Mouse (Mus musculus): ENCODE results near the gene Gng12. TPM values are rescaled to one million over a fixed set of nuclear protein-coding genes. Genes with fewer than 3 reads are reported as not detected.

The Gng12 gene
- polyA plus RNA-seq, 1 experiment from 2014 or later, result 27.8 TPM

DNA sequence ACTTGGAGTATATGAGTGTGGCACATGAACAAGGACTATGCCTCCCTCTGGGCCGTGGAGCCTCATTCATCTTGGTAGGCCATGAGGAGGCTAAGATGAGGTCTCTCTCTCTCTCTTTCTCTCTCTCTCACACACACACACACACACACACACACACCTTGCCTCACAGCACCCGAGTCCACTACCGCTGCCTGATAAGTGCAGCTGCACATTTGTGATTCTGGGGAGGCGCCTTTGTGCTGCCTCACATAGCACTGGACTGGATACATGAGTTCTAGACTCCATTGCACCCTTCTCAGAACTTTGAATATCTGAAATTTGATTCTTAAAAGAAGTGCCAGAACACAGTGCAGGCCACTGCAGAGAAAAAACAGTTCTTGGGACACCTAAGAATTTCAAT, 79.3 kb downstream of the Gng12 start:
- DNase-seq (ENCODE audit: low spot score) (no peak), ATAC-seq (no peak)
- Histone ChIP-seq H3K9me3 (replicated peaks; ENCODE audit: control insufficient read depth, low read length) (no peaks in the 10 kb centered on the region), H3K4me2 (ENCODE audit: low read length) (no peak overlapping the region), H3K4me3 (ENCODE audit: low read depth, low read length) (no peak overlapping the region), H3K27ac (ENCODE audit: low read depth, low read length) (no peak overlapping the region), H3K27me3 (replicated peaks; ENCODE audit: control insufficient read depth, insufficient read depth, low read length) (no peaks in the 10 kb centered on the region), H3K4me1 (ENCODE audit: control insufficient read depth, insufficient read depth, low read length) (no peaks in the 10 kb centered on the region), H3K36me3 (ENCODE audit: control insufficient read depth, insufficient read depth, low read length) (no peaks in the 10 kb centered on the region), H3K9ac (ENCODE audit: low read length) (no peak overlapping the region)
- 93% methylated on average over 4 of the region's 4 CpGs for WGBS

DNA sequence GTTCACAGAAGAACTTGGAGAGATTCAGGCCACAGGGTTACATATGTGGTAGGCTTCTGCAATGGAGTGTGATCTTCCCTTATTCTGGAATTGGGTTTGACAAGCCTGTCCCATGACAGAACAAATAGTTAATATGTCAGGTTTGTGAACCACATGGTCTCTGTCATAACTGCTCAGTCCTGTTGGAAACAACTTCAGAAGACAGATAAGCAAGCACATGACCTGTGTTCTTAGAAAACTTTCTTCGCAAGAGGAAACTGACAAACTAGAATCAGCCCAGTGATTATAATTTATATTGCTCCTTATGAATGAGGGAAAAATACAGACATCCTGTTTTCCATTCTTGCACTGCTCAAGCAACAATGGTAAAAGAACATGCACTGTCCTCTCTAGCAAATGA, 83.0 kb downstream of the Gng12 start:
- Histone ChIP-seq H3K9ac (ENCODE audit: low read length) (no peak overlapping the region), H3K4me2 (ENCODE audit: low read length) (no peak overlapping the region), H3K4me3 (ENCODE audit: low read depth, low read length) (no peak overlapping the region), H3K4me1 (ENCODE audit: control insufficient read depth, insufficient read depth, low read length) (no peaks in the 10 kb centered on the region), H3K27ac (ENCODE audit: low read depth, low read length) (no peak overlapping the region), H3K36me3 (ENCODE audit: control insufficient read depth, insufficient read depth, low read length) (no peaks in the 10 kb centered on the region), H3K9me3 (replicated peaks; ENCODE audit: control insufficient read depth, low read length) (no peaks in the 10 kb centered on the region), H3K27me3 (replicated peaks; ENCODE audit: control insufficient read depth, insufficient read depth, low read length) (no peaks in the 10 kb centered on the region)
- ATAC-seq (no peak), DNase-seq (ENCODE audit: low spot score) (no peak)
- WGBS, result 100% methylated on average over 1 of the region's 1 CpGs

DNA sequence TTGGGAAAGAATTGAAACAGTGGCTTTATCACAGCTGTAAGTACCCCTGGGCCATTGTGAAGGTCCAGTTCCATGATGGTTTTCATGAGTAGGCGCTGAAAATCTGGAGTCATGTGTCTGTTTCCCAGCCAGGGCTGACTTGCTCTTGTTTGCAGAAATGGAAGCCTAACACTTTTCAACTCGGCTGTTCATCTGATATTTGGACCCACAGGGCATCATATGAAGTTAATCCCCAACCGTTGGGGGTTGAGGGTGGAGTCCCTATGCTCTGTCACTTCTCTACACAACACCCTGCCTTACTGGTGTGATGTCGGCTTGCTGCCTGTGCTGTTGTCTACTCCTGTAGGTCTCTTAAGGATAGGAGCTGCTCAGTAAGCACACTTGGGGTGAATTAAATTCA, 83.8 kb downstream of the Gng12 start:
- Histone ChIP-seq H3K4me2 (ENCODE audit: low read length) (no peak overlapping the region), H3K4me3 (ENCODE audit: low read depth, low read length) (no peak overlapping the region), H3K9ac (ENCODE audit: low read length) (no peak overlapping the region), H3K27me3 (replicated peaks; ENCODE audit: control insufficient read depth, insufficient read depth, low read length) (no peaks in the 10 kb centered on the region), H3K27ac (ENCODE audit: low read depth, low read length) (no peak overlapping the region), H3K4me1 (ENCODE audit: control insufficient read depth, insufficient read depth, low read length) (no peaks in the 10 kb centered on the region), H3K36me3 (ENCODE audit: control insufficient read depth, insufficient read depth, low read length) (no peaks in the 10 kb centered on the region), H3K9me3 (replicated peaks; ENCODE audit: control insufficient read depth, low read length) (no peaks in the 10 kb centered on the region)
- DNase-seq (ENCODE audit: low spot score) (no peak), ATAC-seq (no peak)
- 85% methylated on average over 4 of the region's 4 CpGs for WGBS

DNA sequence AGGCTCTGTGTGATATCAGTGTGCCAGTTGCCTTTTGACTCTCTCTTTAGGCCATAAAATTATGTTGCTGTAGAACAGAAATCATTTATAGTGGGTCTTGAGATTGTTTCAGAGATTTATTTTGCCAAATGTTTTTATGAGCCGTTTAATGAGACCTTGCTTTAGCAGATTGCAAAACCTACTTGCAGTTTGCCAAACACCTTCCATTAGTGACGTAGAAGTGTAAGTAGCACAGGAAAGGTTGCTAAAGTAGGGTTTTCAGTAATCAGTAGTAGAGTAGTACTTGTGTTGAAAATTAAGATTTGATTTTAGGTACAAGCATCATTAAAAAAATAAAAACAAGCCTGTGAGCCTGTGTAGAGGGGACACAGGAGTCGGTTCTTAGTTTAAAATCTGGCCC, 85.2 kb downstream of the Gng12 start:
- 93% methylated on average over 3 of the region's 3 CpGs for WGBS
- no peaks in the 10 kb centered on the region for H3K4me1 ChIP-seq (ENCODE audit: control insufficient read depth, insufficient read depth, low read length)
- no peak overlapping the region for H3K9ac ChIP-seq (ENCODE audit: low read length)
- H3K27me3 ChIP-seq (replicated peaks; ENCODE audit: control insufficient read depth, insufficient read depth, low read length), result no peaks in the 10 kb centered on the region
- H3K9me3 ChIP-seq (replicated peaks; ENCODE audit: control insufficient read depth, low read length), result no peaks in the 10 kb centered on the region
- ATAC-seq, result no peak
- H3K4me3 ChIP-seq (ENCODE audit: low read depth, low read length), result no peak overlapping the region
- DNase-seq (ENCODE audit: low spot score), result no peak
- H3K4me2 ChIP-seq (ENCODE audit: low read length), result no peak overlapping the region
- no peak overlapping the region for H3K27ac ChIP-seq (ENCODE audit: low read depth, low read length)
- H3K36me3 ChIP-seq (ENCODE audit: control insufficient read depth, insufficient read depth, low read length), result no peaks in the 10 kb centered on the region

DNA sequence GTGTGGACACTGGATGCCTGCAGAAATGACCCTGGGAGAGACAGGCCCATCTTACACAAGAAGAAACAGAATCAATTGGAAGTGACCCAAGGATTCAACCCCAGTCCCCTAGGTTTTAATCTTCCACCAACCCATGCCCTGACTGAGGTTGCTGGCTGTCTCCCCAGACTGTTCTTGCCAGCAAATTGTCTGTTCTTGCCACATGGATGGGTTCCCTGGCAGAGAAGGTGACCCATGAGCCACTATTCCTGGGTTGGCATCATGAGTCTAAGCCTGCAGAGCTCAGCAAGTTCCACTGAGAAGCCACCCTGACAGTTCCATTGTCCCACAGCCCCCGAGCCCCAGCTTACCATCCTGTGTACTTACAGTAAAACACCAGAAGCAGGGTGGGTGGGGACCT, 85.7 kb downstream of the Gng12 start:
- Histone ChIP-seq H3K4me1 (ENCODE audit: control insufficient read depth, insufficient read depth, low read length) (no peaks in the 10 kb centered on the region), H3K4me3 (ENCODE audit: low read depth, low read length) (no peak overlapping the region), H3K9me3 (replicated peaks; ENCODE audit: control insufficient read depth, low read length) (no peaks in the 10 kb centered on the region), H3K27ac (ENCODE audit: low read depth, low read length) (no peak overlapping the region), H3K27me3 (replicated peaks; ENCODE audit: control insufficient read depth, insufficient read depth, low read length) (no peaks in the 10 kb centered on the region), H3K9ac (ENCODE audit: low read length) (no peak overlapping the region), H3K36me3 (ENCODE audit: control insufficient read depth, insufficient read depth, low read length) (no peaks in the 10 kb centered on the region), H3K4me2 (ENCODE audit: low read length) (no peak overlapping the region)
- 68% methylated on average over 1 of the region's 1 CpGs for WGBS
- ATAC-seq (no peak), DNase-seq (ENCODE audit: low spot score) (no peak)

GRCm38 (mm10) chr6:66984079-66984478, 87.9 kb downstream of the Gng12 start:
- 88% methylated on average over 5 of the region's 5 CpGs for WGBS
- Histone ChIP-seq H3K27ac (ENCODE audit: low read depth, low read length) (no peak overlapping the region), H3K4me1 (ENCODE audit: control insufficient read depth, insufficient read depth, low read length) (no peaks in the 10 kb centered on the region), H3K4me2 (ENCODE audit: low read length) (no peak overlapping the region), H3K27me3 (replicated peaks; ENCODE audit: control insufficient read depth, insufficient read depth, low read length) (no peaks in the 10 kb centered on the region), H3K4me3 (ENCODE audit: low read depth, low read length) (no peak overlapping the region), H3K36me3 (ENCODE audit: control insufficient read depth, insufficient read depth, low read length) (no peaks in the 10 kb centered on the region), H3K9me3 (replicated peaks; ENCODE audit: control insufficient read depth, low read length) (no peaks in the 10 kb centered on the region), H3K9ac (ENCODE audit: low read length) (no peak overlapping the region)
- no peak for DNase-seq (ENCODE audit: low spot score)
- ATAC-seq, result no peak

DNA sequence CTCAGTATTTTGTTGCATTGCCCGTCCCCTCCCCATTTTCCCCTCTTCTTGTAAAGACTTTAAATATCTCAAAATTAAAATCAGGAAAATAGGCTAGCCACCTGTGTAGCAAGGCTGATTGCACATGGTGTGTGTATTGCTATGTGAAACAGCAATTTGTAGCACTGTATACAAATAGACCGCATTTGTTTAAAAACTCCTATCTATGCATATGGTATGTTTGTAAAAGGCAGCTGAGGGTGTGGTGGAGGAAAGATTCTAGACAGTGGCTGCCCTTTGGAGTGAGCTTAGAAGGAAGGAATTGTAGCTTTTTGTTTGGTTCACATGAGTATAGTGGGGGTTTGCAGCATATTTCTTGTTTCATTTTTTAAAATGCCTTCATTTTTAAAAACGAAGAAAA, 88.5 kb downstream of the Gng12 start:
- DNase-seq (ENCODE audit: low spot score), result no peak
- Histone ChIP-seq H3K4me3 (ENCODE audit: low read depth, low read length) (no peak overlapping the region), H3K9me3 (replicated peaks; ENCODE audit: control insufficient read depth, low read length) (no peaks in the 10 kb centered on the region), H3K27me3 (replicated peaks; ENCODE audit: control insufficient read depth, insufficient read depth, low read length) (no peaks in the 10 kb centered on the region), H3K27ac (ENCODE audit: low read depth, low read length) (no peak overlapping the region), H3K9ac (ENCODE audit: low read length) (no peak overlapping the region), H3K4me2 (ENCODE audit: low read length) (no peak overlapping the region), H3K36me3 (ENCODE audit: control insufficient read depth, insufficient read depth, low read length) (no peaks in the 10 kb centered on the region), H3K4me1 (ENCODE audit: control insufficient read depth, insufficient read depth, low read length) (no peaks in the 10 kb centered on the region)
- 96% methylated on average over 3 of the region's 3 CpGs for WGBS
- no peak for ATAC-seq

DNA sequence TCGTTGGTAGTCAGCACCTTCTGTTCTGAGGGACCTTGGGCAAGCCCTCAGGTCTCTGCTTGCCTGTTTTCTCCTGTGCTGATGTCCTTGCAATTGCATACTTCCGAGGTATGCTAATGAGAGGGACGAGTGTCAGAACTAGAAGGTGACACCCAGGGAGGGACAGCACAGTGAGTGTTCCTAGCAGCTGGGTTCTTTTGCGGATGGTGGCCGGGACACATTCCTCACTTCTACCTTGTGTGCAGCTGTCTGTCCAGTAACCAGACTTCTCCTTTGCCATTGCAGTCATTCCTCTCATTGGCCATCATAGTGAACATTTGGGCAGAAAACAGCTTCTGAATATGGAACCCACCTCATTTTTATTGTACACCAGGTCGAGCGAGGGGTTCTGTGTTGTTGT, 89.3 kb downstream of the Gng12 start:
- Histone ChIP-seq H3K4me3 (ENCODE audit: low read depth, low read length) (no peak overlapping the region), H3K27ac (ENCODE audit: low read depth, low read length) (no peak overlapping the region), H3K9ac (ENCODE audit: low read length) (no peak overlapping the region), H3K36me3 (ENCODE audit: control insufficient read depth, insufficient read depth, low read length) (no peaks in the 10 kb centered on the region), H3K9me3 (replicated peaks; ENCODE audit: control insufficient read depth, low read length) (no peaks in the 10 kb centered on the region), H3K4me2 (ENCODE audit: low read length) (no peak overlapping the region), H3K27me3 (replicated peaks; ENCODE audit: control insufficient read depth, insufficient read depth, low read length) (no peaks in the 10 kb centered on the region), H3K4me1 (ENCODE audit: control insufficient read depth, insufficient read depth, low read length) (no peaks in the 10 kb centered on the region)
- DNase-seq (ENCODE audit: low spot score) (no peak), ATAC-seq (no peak)
- 75% methylated on average over 7 of the region's 7 CpGs for WGBS

- H3K27me3 ChIP-seq (replicated peaks; ENCODE audit: control insufficient read depth, insufficient read depth, low read length), result no peaks in the 10 kb centered on the region
- H3K36me3 ChIP-seq (ENCODE audit: control insufficient read depth, insufficient read depth, low read length), result no peaks in the 10 kb centered on the region
- 85% methylated on average over 12 of the region's 12 CpGs for WGBS
- H3K4me1 ChIP-seq (ENCODE audit: control insufficient read depth, insufficient read depth, low read length), result no peaks in the 10 kb centered on the region
- ATAC-seq, result no peak
- no peak for DNase-seq (ENCODE audit: low spot score)
- no peak overlapping the region for H3K4me3 ChIP-seq (ENCODE audit: low read depth, low read length)
- no peak overlapping the region for H3K9ac ChIP-seq (ENCODE audit: low read length)
- H3K27ac ChIP-seq (ENCODE audit: low read depth, low read length), result no peak overlapping the region
- H3K9me3 ChIP-seq (replicated peaks; ENCODE audit: control insufficient read depth, low read length), result no peaks in the 10 kb centered on the region
- no peak overlapping the region for H3K4me2 ChIP-seq (ENCODE audit: low read length)
Measured at GRCm38 (mm10) chr6:66986063-66986462, 89.9 kb downstream of the Gng12 start.

GRCm38 (mm10) chr6:66987643-66988042, 91.4 kb downstream of the Gng12 start:
- Histone ChIP-seq H3K4me2 (ENCODE audit: low read length) (no peak overlapping the region), H3K27me3 (replicated peaks; ENCODE audit: control insufficient read depth, insufficient read depth, low read length) (no peaks in the 10 kb centered on the region), H3K9ac (ENCODE audit: low read length) (no peak overlapping the region), H3K9me3 (replicated peaks; ENCODE audit: control insufficient read depth, low read length) (no peaks in the 10 kb centered on the region), H3K4me3 (ENCODE audit: low read depth, low read length) (no peak overlapping the region), H3K36me3 (ENCODE audit: control insufficient read depth, insufficient read depth, low read length) (no peaks in the 10 kb centered on the region), H3K4me1 (ENCODE audit: control insufficient read depth, insufficient read depth, low read length) (no peaks in the 10 kb centered on the region), H3K27ac (ENCODE audit: low read depth, low read length) (no peak overlapping the region)
- DNase-seq (ENCODE audit: low spot score) (no peak), ATAC-seq (no peak)
- 86% methylated on average over 3 of the region's 3 CpGs for WGBS
